Mouse (Mus musculus): ENCODE results near the gene Adat3. TPM values are rescaled to one million over a fixed set of nuclear protein-coding genes. Genes with fewer than 3 reads are reported as not detected.

Gene Adat3
- polyA plus RNA-seq, 1 experiment from 2014 or later, result 4.8 TPM

DNA sequence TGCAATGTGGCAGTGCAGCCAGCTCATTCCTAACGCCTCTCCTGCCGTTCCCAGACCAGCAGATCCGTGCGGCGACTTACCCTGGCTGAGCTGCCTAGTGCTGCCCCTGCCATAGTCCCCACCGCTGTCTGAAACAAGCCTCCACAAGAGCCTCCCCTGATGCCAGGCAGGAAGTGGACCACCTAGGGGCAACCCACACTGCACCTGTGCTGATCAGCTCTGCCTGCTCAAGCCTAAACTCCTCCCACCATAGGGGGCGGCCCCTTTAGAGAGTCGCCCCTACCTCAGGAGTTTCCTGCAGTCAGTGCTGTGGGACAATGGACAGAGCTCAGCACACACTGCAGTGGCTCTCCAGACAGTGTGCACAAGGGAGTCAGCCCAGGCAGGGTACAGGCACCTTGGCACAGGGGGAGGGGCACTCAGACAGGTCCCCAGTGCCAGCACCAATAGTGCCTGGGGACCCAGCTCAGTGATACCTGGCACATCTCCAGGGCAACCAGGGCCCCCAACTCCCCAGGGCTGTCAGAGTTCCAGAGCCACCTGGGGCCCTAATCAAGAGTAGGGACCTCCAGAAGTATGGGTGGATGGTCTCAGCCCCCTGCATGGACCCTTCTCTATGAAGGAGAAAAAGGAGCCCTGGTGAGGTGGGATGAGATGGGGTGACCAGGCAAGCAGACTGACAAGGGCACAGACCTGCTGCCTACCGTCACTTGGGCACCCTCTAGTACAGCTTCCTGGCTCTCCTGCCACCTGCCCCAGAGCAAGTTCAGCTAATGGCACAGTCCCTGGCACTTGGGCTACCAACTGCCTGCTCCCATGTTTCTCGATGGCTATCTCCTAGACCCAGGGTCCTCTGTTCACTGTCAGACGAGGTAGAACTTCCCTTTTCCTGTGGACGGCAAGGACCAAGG lies 17.8 kb upstream of the Adat3 start:
- Histone ChIP-seq H3K4me3 (ENCODE audit: low read depth, low read length) (no peak overlapping the region), H3K4me2 (replicated peaks; ENCODE audit: low read depth, low read length) (peak overlapping the region; percentile 51), H3K36me3 (ENCODE audit: insufficient read depth, low read length) (no peaks in the 10 kb centered on the region), H3K9ac (replicated peaks; ENCODE audit: low read depth) (no peak overlapping the region), H3K4me1 (ENCODE audit: insufficient read depth, low read depth, low read length) (peaks cover 22% of the 10 kb centered on the region; the same call in 1 of the 2 replicates), H3K27ac (ENCODE audit: low read length) (peak overlapping the region; percentile 38), H3K9me3 (ENCODE audit: low read length) (no peaks in the 10 kb centered on the region), H3K27me3 (replicated peaks; ENCODE audit: insufficient read depth, low read length) (no peaks in the 10 kb centered on the region)
- DNase-seq (ENCODE audit: low spot score) (no peak), ATAC-seq (no peak)
- 60% methylated on average over 12 of the region's 12 CpGs for WGBS
- TF ChIP-seq CTCF (IDR thresholded peaks at IDR 0.05), result no peak
- TF ChIP-seq EP300 (IDR thresholded peaks at IDR 0.05), result no peak

DNA sequence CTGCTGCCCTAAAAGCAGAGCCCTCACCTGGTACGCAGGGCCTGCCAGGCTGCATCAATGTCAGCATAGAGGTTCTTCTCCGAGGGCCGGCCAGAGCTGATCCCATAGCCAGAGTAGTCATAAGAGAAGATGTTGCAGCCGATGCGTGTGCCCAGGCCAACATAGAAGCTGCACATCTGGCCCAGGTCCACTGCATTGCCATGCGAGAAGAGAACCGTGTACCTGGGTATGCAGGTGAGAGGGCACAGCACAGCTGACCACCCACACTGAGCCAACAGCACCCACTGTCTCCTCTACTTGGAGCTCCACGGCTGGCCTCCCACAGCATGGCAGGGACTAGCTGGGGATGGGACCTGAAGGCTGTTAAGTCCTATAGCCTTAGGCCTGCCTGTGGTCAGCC lies 17.1 kb upstream of the Adat3 start:
- H3K27me3 ChIP-seq (replicated peaks; ENCODE audit: insufficient read depth, low read length), result no peaks in the 10 kb centered on the region
- WGBS, result 81% methylated on average over 8 of the region's 8 CpGs
- no peaks in the 10 kb centered on the region for H3K36me3 ChIP-seq (ENCODE audit: insufficient read depth, low read length)
- H3K9ac ChIP-seq (replicated peaks; ENCODE audit: low read depth), result no peak overlapping the region
- DNase-seq (ENCODE audit: low spot score) (no peak), ATAC-seq (no peak)
- H3K4me3 ChIP-seq (ENCODE audit: low read depth, low read length), result no peak overlapping the region
- H3K4me1 ChIP-seq (ENCODE audit: insufficient read depth, low read depth, low read length), result peaks cover 22% of the 10 kb centered on the region; the same call in 1 of the 2 replicates
- no peak for TF ChIP-seq CTCF (IDR thresholded peaks at IDR 0.05)
- TF ChIP-seq EP300 (IDR thresholded peaks at IDR 0.05), result no peak
- no peaks in the 10 kb centered on the region for H3K9me3 ChIP-seq (ENCODE audit: low read length)
- H3K4me2 ChIP-seq (replicated peaks; ENCODE audit: low read depth, low read length), result peak overlapping the region; percentile 51
- H3K27ac ChIP-seq (ENCODE audit: low read length), result no peak overlapping the region

DNA sequence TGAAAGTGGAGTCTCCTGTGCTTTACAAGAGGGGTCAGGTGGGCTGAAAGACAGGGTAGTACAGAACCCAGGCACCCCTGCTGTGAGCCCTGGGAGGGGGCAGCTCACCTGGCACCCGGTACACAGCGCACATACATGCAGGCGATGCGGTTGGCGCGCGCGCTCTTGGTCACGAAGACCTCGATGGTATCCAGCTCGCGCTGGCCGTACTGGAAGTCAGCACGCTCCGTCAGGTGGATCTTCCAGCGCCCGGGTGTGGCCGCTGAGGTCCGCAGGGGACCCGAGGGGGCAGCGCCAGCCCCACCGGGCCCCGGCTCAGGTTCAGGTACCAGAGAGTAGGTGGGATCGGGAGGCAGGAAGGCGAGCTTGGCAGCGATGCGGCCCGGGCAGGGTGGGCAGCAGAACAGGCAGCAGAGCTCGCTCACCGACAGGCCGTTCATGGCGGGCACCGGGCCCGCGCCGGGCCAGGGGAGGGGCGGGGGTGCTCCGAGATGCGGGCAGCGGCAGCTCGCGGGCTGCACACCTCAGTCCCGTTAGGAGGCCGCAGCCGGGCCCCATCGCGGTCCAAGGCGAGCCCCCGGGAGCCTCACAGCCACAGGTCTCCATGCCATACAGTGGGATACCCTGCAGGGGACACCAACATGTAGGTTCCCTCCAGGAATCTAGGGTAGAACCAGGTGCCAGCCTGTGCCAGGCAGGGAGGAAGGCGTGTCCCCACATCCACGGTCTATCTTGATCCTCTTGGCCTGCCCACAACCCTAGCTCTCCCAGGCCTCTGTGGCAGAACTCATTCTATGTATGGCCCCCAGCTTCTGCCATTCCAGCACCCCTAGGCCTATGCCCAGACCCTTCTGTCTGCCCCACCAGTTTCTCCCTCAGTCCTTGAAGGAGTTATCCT lies 16.0 kb upstream of the Adat3 start:
- Histone ChIP-seq H3K36me3 (ENCODE audit: insufficient read depth, low read length) (no peaks in the 10 kb centered on the region), H3K9me3 (ENCODE audit: low read length) (no peaks in the 10 kb centered on the region), H3K9ac (replicated peaks; ENCODE audit: low read depth) (no peak overlapping the region), H3K27ac (ENCODE audit: low read length) (peak overlapping the region; percentile 86), H3K4me1 (ENCODE audit: insufficient read depth, low read depth, low read length) (peaks cover 22% of the 10 kb centered on the region; the same call in 1 of the 2 replicates), H3K4me3 (ENCODE audit: low read depth, low read length) (peak overlapping the region; percentile 15; the same call in 1 of the 2 replicates), H3K27me3 (replicated peaks; ENCODE audit: insufficient read depth, low read length) (no peaks in the 10 kb centered on the region), H3K4me2 (replicated peaks; ENCODE audit: low read depth, low read length) (peak overlapping the region; percentile 51)
- ATAC-seq (no peak), DNase-seq (ENCODE audit: low spot score) (no peak)
- WGBS, result 85% methylated on average over 38 of the region's 51 CpGs
- no peak for TF ChIP-seq EP300 (IDR thresholded peaks at IDR 0.05)
- no peak for TF ChIP-seq CTCF (IDR thresholded peaks at IDR 0.05)

DNA sequence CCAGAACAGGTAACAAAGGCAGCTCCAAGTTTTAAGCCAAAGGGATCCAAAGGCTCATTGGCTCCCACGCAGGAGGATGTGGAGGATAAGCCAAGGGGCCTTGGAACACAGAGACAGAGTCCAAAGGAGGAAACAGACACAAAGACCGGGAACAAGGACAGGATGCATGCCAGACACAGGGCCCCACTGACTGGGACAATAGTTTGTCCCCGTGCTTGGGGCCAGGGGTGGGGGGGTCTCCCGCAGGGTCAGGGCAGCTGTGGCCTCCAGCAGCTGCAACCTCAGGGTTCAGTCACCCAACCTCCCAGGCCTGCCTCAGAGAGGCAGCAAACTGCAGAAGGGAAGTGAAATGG lies 15.4 kb upstream of the Adat3 start:
- no peak overlapping the region for H3K9ac ChIP-seq (replicated peaks; ENCODE audit: low read depth)
- peaks cover 22% of the 10 kb centered on the region; the same call in 1 of the 2 replicates for H3K4me1 ChIP-seq (ENCODE audit: insufficient read depth, low read depth, low read length)
- H3K9me3 ChIP-seq (ENCODE audit: low read length), result no peaks in the 10 kb centered on the region
- DNase-seq (ENCODE audit: low spot score) (peak; percentile 60), ATAC-seq (peak; percentile 21)
- WGBS, result 43% methylated on average over 4 of the region's 4 CpGs
- peak overlapping the region; percentile 51; the same call in 1 of the 2 replicates for H3K4me2 ChIP-seq (replicated peaks; ENCODE audit: low read depth, low read length)
- peak overlapping the region; percentile 86 for H3K27ac ChIP-seq (ENCODE audit: low read length)
- no peaks in the 10 kb centered on the region for H3K27me3 ChIP-seq (replicated peaks; ENCODE audit: insufficient read depth, low read length)
- no peak overlapping the region for H3K4me3 ChIP-seq (ENCODE audit: low read depth, low read length)
- TF ChIP-seq CTCF (IDR thresholded peaks at IDR 0.05) (no peak), EP300 (IDR thresholded peaks at IDR 0.05) (no peak; the same call in 1 of the 2 replicates)
- no peaks in the 10 kb centered on the region for H3K36me3 ChIP-seq (ENCODE audit: insufficient read depth, low read length)

DNA sequence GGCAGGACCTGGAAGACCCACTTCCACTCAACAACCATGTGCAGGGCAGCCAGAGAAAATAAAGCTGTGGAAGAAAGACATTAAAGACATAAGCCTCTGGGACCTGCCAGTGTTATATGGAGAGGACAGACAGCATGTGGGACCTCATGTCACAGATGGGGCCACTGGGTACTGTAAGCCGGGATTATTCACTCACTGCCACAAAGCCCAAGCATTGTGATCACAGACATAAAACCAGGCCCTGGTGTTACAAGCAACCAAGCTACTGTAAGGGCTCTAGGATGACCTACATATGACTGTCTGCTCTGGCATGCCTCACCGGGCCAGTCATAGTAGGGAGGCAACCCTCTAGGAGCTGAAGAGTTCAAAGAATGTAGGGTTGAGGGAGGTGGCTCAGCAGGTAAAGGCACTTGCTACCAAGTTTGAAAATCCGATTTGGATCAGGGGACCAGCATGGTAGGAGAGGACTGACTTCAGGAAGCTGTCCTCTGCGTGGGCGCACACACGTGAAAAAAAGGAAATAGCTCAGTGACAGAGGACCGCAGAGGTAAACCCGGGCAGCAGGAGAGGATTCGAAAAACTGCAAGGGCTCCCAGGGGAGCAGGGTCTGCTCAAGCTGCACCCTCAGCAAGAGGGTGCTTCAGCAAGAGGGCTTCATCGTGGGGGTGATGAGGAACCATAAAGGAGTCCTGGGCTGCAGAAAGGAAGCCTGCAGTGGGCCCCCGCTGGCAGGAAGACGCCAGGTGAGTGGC lies 13.4 kb upstream of the Adat3 start:
- peak overlapping the region; percentile 88 for H3K4me3 ChIP-seq (ENCODE audit: low read depth, low read length)
- H3K4me1 ChIP-seq (ENCODE audit: insufficient read depth, low read depth, low read length), result peaks cover 22% of the 10 kb centered on the region; the same call in 1 of the 2 replicates
- peak overlapping the region; percentile 95 for H3K4me2 ChIP-seq (replicated peaks; ENCODE audit: low read depth, low read length)
- H3K27me3 ChIP-seq (replicated peaks; ENCODE audit: insufficient read depth, low read length), result no peaks in the 10 kb centered on the region
- TF ChIP-seq CTCF (IDR thresholded peaks at IDR 0.05) (no peak), EP300 (IDR thresholded peaks at IDR 0.05) (no peak)
- peak overlapping the region; percentile 90 for H3K9ac ChIP-seq (replicated peaks; ENCODE audit: low read depth)
- peak overlapping the region; percentile 78 for H3K27ac ChIP-seq (ENCODE audit: low read length)
- no peaks in the 10 kb centered on the region for H3K36me3 ChIP-seq (ENCODE audit: insufficient read depth, low read length)
- DNase-seq (ENCODE audit: low spot score), result peak; percentile 51
- no peak for ATAC-seq
- H3K9me3 ChIP-seq (ENCODE audit: low read length), result no peaks in the 10 kb centered on the region
- WGBS, result 10% methylated on average over 12 of the region's 12 CpGs

All from lung, postnatal 0 days (tissue).